Mouse (Mus musculus): ENCODE data around the gene Lyg1. TPM values are rescaled to one million over a fixed set of nuclear protein-coding genes. Genes with fewer than 3 reads are reported as not detected.

The Lyg1 gene
- polyA plus RNA-seq, 1 experiment from 2014 or later: not detected

DNA sequence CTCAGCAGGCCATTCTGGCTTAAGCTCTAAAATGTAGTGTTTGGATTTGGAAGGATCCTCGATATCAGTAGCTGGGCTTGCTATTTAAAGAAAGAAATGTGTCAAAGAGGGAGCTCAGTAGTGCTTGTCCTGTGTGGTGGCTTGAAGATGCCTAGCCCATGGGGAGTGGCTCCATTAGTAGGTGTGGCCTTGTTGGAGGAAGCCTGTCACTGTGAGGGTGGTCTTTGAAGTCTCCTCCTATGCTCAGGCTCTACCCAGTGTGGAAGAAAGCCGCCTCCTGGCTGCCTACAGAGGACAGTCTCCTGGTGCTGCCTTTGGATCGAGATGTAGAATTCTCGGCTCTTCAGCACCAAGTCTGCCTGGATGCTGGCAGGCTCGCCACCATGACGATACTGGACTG is 57.3 kb downstream of the Lyg1 start:
- Histone ChIP-seq H3K9me3 (ENCODE audit: low read length) (no peaks in the 10 kb centered on the region), H3K36me3 (ENCODE audit: insufficient read depth, low read length) (peaks cover 29% of the 10 kb centered on the region), H3K4me2 (replicated peaks; ENCODE audit: low read depth, low read length) (no peak overlapping the region), H3K27ac (ENCODE audit: low read length) (no peak overlapping the region), H3K9ac (replicated peaks; ENCODE audit: low read depth) (no peak overlapping the region), H3K27me3 (replicated peaks; ENCODE audit: insufficient read depth, low read length) (no peaks in the 10 kb centered on the region), H3K4me3 (ENCODE audit: low read depth, low read length) (no peak overlapping the region), H3K4me1 (ENCODE audit: insufficient read depth, low read depth, low read length) (no peaks in the 10 kb centered on the region)
- DNase-seq (ENCODE audit: low spot score) (no peak), ATAC-seq (no peak)
- WGBS: 45% methylated on average over 6 of the region's 6 CpGs
- TF ChIP-seq CTCF (IDR thresholded peaks at IDR 0.05): no peak
- no peak for TF ChIP-seq EP300 (IDR thresholded peaks at IDR 0.05)

DNA sequence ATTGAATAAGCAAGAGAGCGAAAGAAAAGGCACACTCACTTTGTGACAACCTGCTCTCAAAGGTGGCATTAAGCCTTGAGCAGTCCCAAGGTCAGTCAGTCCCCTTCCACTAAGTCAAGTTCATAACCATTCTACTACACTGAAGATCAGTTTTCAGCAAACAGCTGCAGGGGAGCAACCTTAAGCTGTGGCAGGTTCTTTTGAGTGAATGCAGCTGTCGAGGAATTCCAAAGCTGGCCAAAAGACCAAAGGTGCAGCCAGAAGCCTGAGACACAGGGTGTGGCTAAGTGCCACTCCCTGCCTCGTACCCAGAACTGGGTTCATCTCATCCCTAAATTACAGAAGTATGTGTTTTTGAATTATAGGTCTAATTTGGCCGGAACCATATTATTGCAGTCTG is 57.7 kb downstream of the Lyg1 start:
- TF ChIP-seq EP300 (IDR thresholded peaks at IDR 0.05) (no peak), CTCF (IDR thresholded peaks at IDR 0.05) (no peak)
- Histone ChIP-seq H3K9ac (replicated peaks; ENCODE audit: low read depth) (no peak overlapping the region), H3K4me3 (ENCODE audit: low read depth, low read length) (no peak overlapping the region), H3K27ac (ENCODE audit: low read length) (no peak overlapping the region), H3K4me1 (ENCODE audit: insufficient read depth, low read depth, low read length) (no peaks in the 10 kb centered on the region), H3K4me2 (replicated peaks; ENCODE audit: low read depth, low read length) (no peak overlapping the region), H3K9me3 (ENCODE audit: low read length) (no peaks in the 10 kb centered on the region), H3K27me3 (replicated peaks; ENCODE audit: insufficient read depth, low read length) (no peaks in the 10 kb centered on the region), H3K36me3 (ENCODE audit: insufficient read depth, low read length) (peaks cover 29% of the 10 kb centered on the region)
- DNase-seq (ENCODE audit: low spot score): no peak
- 77% methylated on average over 4 of the region's 4 CpGs for WGBS
- ATAC-seq: no peak

Other genes starting within 250 kb of the Lyg1 start
- 9.2 TPM in 2 replicates for gene 2010300C02Rik, start 237.7 kb downstream of the Lyg1 start, polyA plus RNA-seq (2015; fragmentation: Nextera tagmentation; extraction: Ambion mirVana)
- 5.0 and 7.7 TPM in 2 replicates for gene Tsga10, start 91.3 kb downstream of the Lyg1 start, polyA plus RNA-seq (2015; fragmentation: Nextera tagmentation; extraction: Ambion mirVana)
- 5.0 and 6.6 TPM in 2 replicates for gene Lipt1, start 86.0 kb downstream of the Lyg1 start, polyA plus RNA-seq (2015; fragmentation: Nextera tagmentation; extraction: Ambion mirVana)
- gene Mitd1, start 67.3 kb downstream of the Lyg1 start, polyA plus RNA-seq (2015; fragmentation: Nextera tagmentation; extraction: Ambion mirVana): 21.6 and 26.1 TPM in 2 replicates
- 165 and 174 TPM in 2 replicates for gene Mrpl30, start 67.3 kb downstream of the Lyg1 start, polyA plus RNA-seq (2015; fragmentation: Nextera tagmentation; extraction: Ambion mirVana)
- not detected in 2 replicates for gene Lyg2, start 41.3 kb downstream of the Lyg1 start, polyA plus RNA-seq (2015; fragmentation: Nextera tagmentation; extraction: Ambion mirVana)
- gene Txndc9, start 40.1 kb upstream of the Lyg1 start, polyA plus RNA-seq (2015; fragmentation: Nextera tagmentation; extraction: Ambion mirVana): 93.3 and 101 TPM in 2 replicates
- 16.0 and 18.6 TPM in 2 replicates for gene Eif5b, start 40.3 kb upstream of the Lyg1 start, polyA plus RNA-seq (2015; fragmentation: Nextera tagmentation; extraction: Ambion mirVana)
- 8.6 and 10.6 TPM in 2 replicates for gene Rev1, start 172.0 kb upstream of the Lyg1 start, polyA plus RNA-seq (2015; fragmentation: Nextera tagmentation; extraction: Ambion mirVana)